Mouse (Mus musculus) embryonic fibroblast, embryonic 13.5 days (primary cell): Measurements from ENCODE around the gene Gm20708. TPM values are rescaled to one million over a fixed set of nuclear protein-coding genes. Genes with fewer than 3 reads are reported as not detected.

Experiments
- H3K27ac ChIP-seq: 2 replicates; pipeline ENCODE4 v1.5.1; 2012; ENCODE audit warnings: low read length, control low read depth, inconsistent platforms; ENCODE audit not compliant: insufficient read depth
- H3K4me1 ChIP-seq: 2 replicates; pipeline ENCODE4 v1.6.1; 2011; ENCODE audit warnings: low read length; ENCODE audit not compliant: control insufficient read depth, insufficient read depth
- H3K4me3 ChIP-seq: 2 replicates; pipeline ENCODE4 v1.5.1; 2011; ENCODE audit warnings: mild to moderate bottlenecking, control low read depth, low read length; ENCODE audit not compliant: insufficient read depth
- CTCF ChIP-seq: IDR thresholded peaks from 2 replicates; pipeline ENCODE4 v1.5.1; 2011; ENCODE audit warnings: mild to moderate bottlenecking, control low read depth, low read length, moderate library complexity, borderline replicate concordance; ENCODE audit not compliant: insufficient read depth
- POLR2A ChIP-seq: IDR thresholded peaks from 2 replicates; pipeline ENCODE4 v1.6.1; 2011; ENCODE audit warnings: low read depth, mild to moderate bottlenecking, control low read depth, low read length, moderate library complexity
- polyA plus RNA-seq: library from polyadenylated mRNA; stranded (reverse); fragments of >200 nt; gene quantifications from 2 replicates; pipeline ENCODE4 v1.2.4, GENCODE M21; 2011; ENCODE audit warnings: low read depth; ENCODE audit not compliant: missing spikeins, insufficient read length

The Gm20708 gene
- polyA plus RNA-seq, 1 experiment, result 0.49 TPM

- H3K27ac ChIP-seq, result no peak overlapping the region
- TF ChIP-seq POLR2A (no peak), CTCF (peak; percentile 73; the same call in 1 of the 2 replicates)
- H3K4me3 ChIP-seq, result no peak overlapping the region
- H3K4me1 ChIP-seq, result no peaks in the 10 kb centered on the region
These were observed 19.2 kb upstream of the Gm20708 start for GRCm38 (mm10) chr11:117790286-117790685.

GRCm38 (mm10) chr11:117790703-117791440, 18.6 kb upstream of the Gm20708 start:
- Histone ChIP-seq H3K27ac (no peak overlapping the region), H3K4me1 (no peaks in the 10 kb centered on the region), H3K4me3 (no peak overlapping the region)
- TF ChIP-seq POLR2A, result no peak
- TF ChIP-seq CTCF, result no peak

- TF ChIP-seq CTCF (no peak), POLR2A (no peak)
- Histone ChIP-seq H3K4me1 (no peaks in the 10 kb centered on the region), H3K4me3 (no peak overlapping the region), H3K27ac (no peak overlapping the region)
These were observed 18.1 kb upstream of the Gm20708 start for GRCm38 (mm10) chr11:117791441-117791761.

- no peak for TF ChIP-seq CTCF
- no peak for TF ChIP-seq POLR2A
- no peak overlapping the region for H3K27ac ChIP-seq
- H3K4me3 ChIP-seq, result no peak overlapping the region
- no peaks in the 10 kb centered on the region for H3K4me1 ChIP-seq
These were observed 17.1 kb upstream of the Gm20708 start for GRCm38 (mm10) chr11:117792281-117792888.

GRCm38 (mm10) chr11:117794035-117794551, 15.4 kb upstream of the Gm20708 start:
- H3K4me3 ChIP-seq, result no peak overlapping the region
- H3K4me1 ChIP-seq, result no peaks in the 10 kb centered on the region
- TF ChIP-seq CTCF (no peak), POLR2A (no peak)
- H3K27ac ChIP-seq, result no peak overlapping the region

- no peaks in the 10 kb centered on the region for H3K4me1 ChIP-seq
- H3K4me3 ChIP-seq, result no peak overlapping the region
- no peak for TF ChIP-seq POLR2A
- TF ChIP-seq CTCF, result no peak
- no peak overlapping the region for H3K27ac ChIP-seq
These were observed 12.5 kb upstream of the Gm20708 start for GRCm38 (mm10) chr11:117796954-117797353.

GRCm38 (mm10) chr11:117797511-117798159, 11.8 kb upstream of the Gm20708 start, which contains the start of gene 6030468B19Rik:
TSS of gene 6030468B19Rik (plus strand) at chr11:117797660.
- no peak within 1 kb of the TSS for H3K27ac ChIP-seq
- no peak for TF ChIP-seq POLR2A
- no peak for TF ChIP-seq CTCF
- no peak within 1 kb of the TSS for H3K4me3 ChIP-seq

GRCm38 (mm10) chr11:117798160-117798541, 11.3 kb upstream of the Gm20708 start:
- Histone ChIP-seq H3K4me3 (no peak overlapping the region), H3K4me1 (no peaks in the 10 kb centered on the region), H3K27ac (no peak overlapping the region)
- TF ChIP-seq POLR2A (no peak), CTCF (no peak)

More at GRCm38 (mm10) chr11:117797511-117798159, 11.8 kb upstream of the Gm20708 start, which contains the start of gene 6030468B19Rik:
- no peaks in the 10 kb centered on the region for H3K4me1 ChIP-seq

GRCm38 (mm10) chr11:117799174-117799573, 10.3 kb upstream of the Gm20708 start:
- no peak overlapping the region for H3K27ac ChIP-seq
- H3K4me3 ChIP-seq, result no peak overlapping the region
- TF ChIP-seq POLR2A, result no peak
- TF ChIP-seq CTCF, result no peak
- no peaks in the 10 kb centered on the region for H3K4me1 ChIP-seq

- Histone ChIP-seq H3K27ac (no peak overlapping the region), H3K4me1 (no peaks in the 10 kb centered on the region), H3K4me3 (no peak overlapping the region)
- TF ChIP-seq POLR2A (no peak), CTCF (no peak)
These were observed 9.4 kb upstream of the Gm20708 start for GRCm38 (mm10) chr11:117800038-117800437.
